Mouse (Mus musculus): ENCODE measurements around the gene Ncam1. TPM values are rescaled to one million over a fixed set of nuclear protein-coding genes. Genes with fewer than 3 reads are reported as not detected.

Gene Ncam1
- polyA plus RNA-seq, 1 experiment from 2014 or later: 2.0 TPM

- TF ChIP-seq CTCF (IDR thresholded peaks at IDR 0.05; ENCODE audit: low read depth) (no peak), EP300 (IDR thresholded peaks at IDR 0.05; ENCODE audit: low read depth) (no peak)
- WGBS (ENCODE audit: insufficient replicate concordance): 84% methylated on average over 2 of the region's 2 CpGs
- Histone ChIP-seq H3K4me2 (ENCODE audit: low read depth, low read length) (no peak overlapping the region), H3K4me3 (ENCODE audit: low read depth, low read length) (no peak overlapping the region), H3K27me3 (ENCODE audit: insufficient read depth, low read length) (no peaks in the 10 kb centered on the region), H3K27ac (ENCODE audit: low read depth) (no peak overlapping the region), H3K36me3 (replicated peaks; ENCODE audit: insufficient read depth, low read length) (no peaks in the 10 kb centered on the region), H3K9ac (replicated peaks) (no peak overlapping the region), H3K4me1 (ENCODE audit: insufficient read depth) (no peaks in the 10 kb centered on the region), H3K9me3 (ENCODE audit: low read length) (no peaks in the 10 kb centered on the region)
- DNase-seq: peak; percentile 17
- ATAC-seq: no peak
These were observed 40.3 kb downstream of the Ncam1 start for GRCm38 (mm10) chr9:49758436-49758835.

- ATAC-seq: no peak
These were observed 40.7 kb downstream of the Ncam1 start for GRCm38 (mm10) chr9:49757986-49758385.

GRCm38 (mm10) chr9:49757582-49757981, 41.1 kb downstream of the Ncam1 start:
- Histone ChIP-seq H3K36me3 (replicated peaks; ENCODE audit: insufficient read depth, low read length) (no peaks in the 10 kb centered on the region), H3K9ac (replicated peaks) (no peak overlapping the region), H3K9me3 (ENCODE audit: low read length) (no peaks in the 10 kb centered on the region), H3K4me1 (ENCODE audit: insufficient read depth) (no peaks in the 10 kb centered on the region), H3K27ac (ENCODE audit: low read depth) (no peak overlapping the region), H3K4me2 (ENCODE audit: low read depth, low read length) (no peak overlapping the region), H3K4me3 (ENCODE audit: low read depth, low read length) (no peak overlapping the region), H3K27me3 (ENCODE audit: insufficient read depth, low read length) (no peaks in the 10 kb centered on the region)
- TF ChIP-seq EP300 (IDR thresholded peaks at IDR 0.05; ENCODE audit: low read depth) (no peak), CTCF (IDR thresholded peaks at IDR 0.05; ENCODE audit: low read depth) (no peak)
- DNase-seq: no peak
- no peak for ATAC-seq
- 76% methylated on average over 4 of the region's 4 CpGs for WGBS (ENCODE audit: insufficient replicate concordance)

More at GRCm38 (mm10) chr9:49757986-49758385, 40.7 kb downstream of the Ncam1 start:
- H3K9me3 ChIP-seq (ENCODE audit: low read length): no peaks in the 10 kb centered on the region
- WGBS (ENCODE audit: insufficient replicate concordance): 75% methylated on average over 12 of the region's 12 CpGs
- H3K9ac ChIP-seq (replicated peaks): no peak overlapping the region
- no peak overlapping the region for H3K4me3 ChIP-seq (ENCODE audit: low read depth, low read length)
- H3K27me3 ChIP-seq (ENCODE audit: insufficient read depth, low read length): no peaks in the 10 kb centered on the region
- no peaks in the 10 kb centered on the region for H3K36me3 ChIP-seq (replicated peaks; ENCODE audit: insufficient read depth, low read length)
- no peak for TF ChIP-seq EP300 (IDR thresholded peaks at IDR 0.05; ENCODE audit: low read depth)
- TF ChIP-seq CTCF (IDR thresholded peaks at IDR 0.05; ENCODE audit: low read depth): no peak
- no peak overlapping the region for H3K4me2 ChIP-seq (ENCODE audit: low read depth, low read length)
- no peak overlapping the region for H3K27ac ChIP-seq (ENCODE audit: low read depth)
- H3K4me1 ChIP-seq (ENCODE audit: insufficient read depth): no peaks in the 10 kb centered on the region
- no peak for DNase-seq

- WGBS (ENCODE audit: insufficient replicate concordance): 88% methylated on average over 4 of the region's 4 CpGs
- DNase-seq: no peak
These were observed 42.0 kb downstream of the Ncam1 start for GRCm38 (mm10) chr9:49756725-49757124.

GRCm38 (mm10) chr9:49755214-49755613, 43.5 kb downstream of the Ncam1 start:
- WGBS (ENCODE audit: insufficient replicate concordance): 71% methylated on average over 4 of the region's 4 CpGs
- Histone ChIP-seq H3K27me3 (ENCODE audit: insufficient read depth, low read length) (no peaks in the 10 kb centered on the region), H3K27ac (ENCODE audit: low read depth) (no peak overlapping the region), H3K36me3 (replicated peaks; ENCODE audit: insufficient read depth, low read length) (no peaks in the 10 kb centered on the region), H3K4me1 (ENCODE audit: insufficient read depth) (no peaks in the 10 kb centered on the region), H3K9ac (replicated peaks) (no peak overlapping the region), H3K4me3 (ENCODE audit: low read depth, low read length) (no peak overlapping the region), H3K9me3 (ENCODE audit: low read length) (no peaks in the 10 kb centered on the region), H3K4me2 (ENCODE audit: low read depth, low read length) (no peak overlapping the region)
- no peak for TF ChIP-seq EP300 (IDR thresholded peaks at IDR 0.05; ENCODE audit: low read depth)
- TF ChIP-seq CTCF (IDR thresholded peaks at IDR 0.05; ENCODE audit: low read depth): no peak
- ATAC-seq (no peak), DNase-seq (no peak)

More at GRCm38 (mm10) chr9:49756725-49757124, 42.0 kb downstream of the Ncam1 start:
- Histone ChIP-seq H3K4me3 (ENCODE audit: low read depth, low read length) (no peak overlapping the region), H3K27me3 (ENCODE audit: insufficient read depth, low read length) (no peaks in the 10 kb centered on the region), H3K27ac (ENCODE audit: low read depth) (no peak overlapping the region), H3K9ac (replicated peaks) (no peak overlapping the region), H3K4me2 (ENCODE audit: low read depth, low read length) (no peak overlapping the region), H3K4me1 (ENCODE audit: insufficient read depth) (no peaks in the 10 kb centered on the region), H3K9me3 (ENCODE audit: low read length) (no peaks in the 10 kb centered on the region), H3K36me3 (replicated peaks; ENCODE audit: insufficient read depth, low read length) (no peaks in the 10 kb centered on the region)
- TF ChIP-seq EP300 (IDR thresholded peaks at IDR 0.05; ENCODE audit: low read depth): no peak
- TF ChIP-seq CTCF (IDR thresholded peaks at IDR 0.05; ENCODE audit: low read depth): no peak
- no peak for ATAC-seq

- Histone ChIP-seq H3K9ac (replicated peaks) (no peak overlapping the region), H3K27ac (ENCODE audit: low read depth) (no peak overlapping the region), H3K4me3 (ENCODE audit: low read depth, low read length) (no peak overlapping the region), H3K4me2 (ENCODE audit: low read depth, low read length) (no peak overlapping the region), H3K4me1 (ENCODE audit: insufficient read depth) (no peaks in the 10 kb centered on the region), H3K27me3 (ENCODE audit: insufficient read depth, low read length) (no peaks in the 10 kb centered on the region), H3K9me3 (ENCODE audit: low read length) (no peaks in the 10 kb centered on the region), H3K36me3 (replicated peaks; ENCODE audit: insufficient read depth, low read length) (no peaks in the 10 kb centered on the region)
- ATAC-seq: no peak
- WGBS (ENCODE audit: insufficient replicate concordance): 67% methylated on average over 6 of the region's 6 CpGs
- no peak for TF ChIP-seq EP300 (IDR thresholded peaks at IDR 0.05; ENCODE audit: low read depth)
- TF ChIP-seq CTCF (IDR thresholded peaks at IDR 0.05; ENCODE audit: low read depth): no peak
- DNase-seq: no peak
These were observed 47.3 kb downstream of the Ncam1 start for GRCm38 (mm10) chr9:49751466-49751865.

- H3K4me2 ChIP-seq (ENCODE audit: low read depth, low read length): no peak overlapping the region
- no peaks in the 10 kb centered on the region for H3K27me3 ChIP-seq (ENCODE audit: insufficient read depth, low read length)
- DNase-seq (no peak), ATAC-seq (no peak)
- H3K27ac ChIP-seq (ENCODE audit: low read depth): no peak overlapping the region
- H3K9ac ChIP-seq (replicated peaks): no peak overlapping the region
- H3K4me3 ChIP-seq (ENCODE audit: low read depth, low read length): no peak overlapping the region
- WGBS (ENCODE audit: insufficient replicate concordance): 79% methylated on average over 2 of the region's 2 CpGs
- no peaks in the 10 kb centered on the region for H3K4me1 ChIP-seq (ENCODE audit: insufficient read depth)
- no peaks in the 10 kb centered on the region for H3K36me3 ChIP-seq (replicated peaks; ENCODE audit: insufficient read depth, low read length)
- no peak for TF ChIP-seq CTCF (IDR thresholded peaks at IDR 0.05; ENCODE audit: low read depth)
- no peak for TF ChIP-seq EP300 (IDR thresholded peaks at IDR 0.05; ENCODE audit: low read depth)
- no peaks in the 10 kb centered on the region for H3K9me3 ChIP-seq (ENCODE audit: low read length)
These were observed 52.5 kb downstream of the Ncam1 start for GRCm38 (mm10) chr9:49746176-49746575.

All from liver, postnatal 0 days (tissue).